Mouse (Mus musculus): Measurements from ENCODE around the gene Sat2. TPM values are rescaled to one million over a fixed set of nuclear protein-coding genes. Genes with fewer than 3 reads are reported as not detected.

The Sat2 gene
- polyA plus RNA-seq, 1 experiment from 2014 or later, result 18.3 TPM

- no peaks in the 10 kb centered on the region; the same call in 1 of the 2 replicates for H3K36me3 ChIP-seq (ENCODE audit: insufficient read depth)
Measured at GRCm38 (mm10) chr11:69600098-69600497, 21.7 kb upstream of the Sat2 start.

DNA sequence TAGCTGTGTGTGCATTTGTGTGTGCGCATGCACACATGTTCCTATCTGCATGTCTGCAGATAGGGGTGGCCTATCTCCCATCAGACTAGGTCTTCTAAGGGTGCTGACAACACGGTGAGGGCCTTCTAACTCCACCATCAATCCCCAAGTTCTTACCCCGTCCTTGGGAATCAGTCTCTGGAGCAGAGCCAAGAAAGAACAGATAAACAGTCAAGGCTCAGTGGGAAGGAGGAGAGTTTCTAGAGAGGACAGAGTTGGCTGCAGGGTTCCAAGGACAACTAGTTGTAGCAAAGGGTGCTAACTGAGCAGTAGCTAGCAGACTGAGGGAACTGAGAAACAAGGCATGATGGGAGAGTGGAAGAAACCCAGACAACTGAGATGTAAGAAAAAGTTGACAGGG, 20.1 kb upstream of the Sat2 start:
- 46% methylated on average over 3 of the region's 3 CpGs for WGBS
- no peak overlapping the region for H3K9ac ChIP-seq
- H3K9me3 ChIP-seq (ENCODE audit: low read depth, low read length), result no peaks in the 10 kb centered on the region
- 0 out of 2 replicates have a peak overlapping the region, but pooled peaks have one; percentile 10 for H3K27ac ChIP-seq (ENCODE audit: low read depth)
- 0 out of 2 replicates have a peak overlapping the region, but pooled peaks have one; percentile 10 for H3K4me2 ChIP-seq
- no peaks in the 10 kb centered on the region for H3K36me3 ChIP-seq (ENCODE audit: insufficient read depth)
- H3K4me3 ChIP-seq (ENCODE audit: low read depth, low read length), result no peak overlapping the region
- DNase-seq, result peak; percentile 68
- peaks cover 14% of the 10 kb centered on the region; the same call in 1 of the 2 replicates for H3K27me3 ChIP-seq (ENCODE audit: insufficient read depth, low read length)
- ATAC-seq (ENCODE audit: insufficient read depth), result no peak
- TF ChIP-seq CTCF (IDR thresholded peaks at IDR 0.05; ENCODE audit: low read depth), result no peak
- H3K4me1 ChIP-seq (ENCODE audit: insufficient read depth), result peaks cover 33% of the 10 kb centered on the region

More at GRCm38 (mm10) chr11:69600098-69600497, 21.7 kb upstream of the Sat2 start:
- peak overlapping the region; percentile 45 for H3K4me2 ChIP-seq
- ATAC-seq (ENCODE audit: insufficient read depth) (peak; percentile 76), DNase-seq (peak; percentile 91)
- peak overlapping the region; percentile 3; the same call in 1 of the 2 replicates for H3K9ac ChIP-seq
- no peak for TF ChIP-seq CTCF (IDR thresholded peaks at IDR 0.05; ENCODE audit: low read depth)
- peak overlapping the region; percentile 86 for H3K27ac ChIP-seq (ENCODE audit: low read depth)
- H3K4me3 ChIP-seq (ENCODE audit: low read depth, low read length), result no peak overlapping the region
- no peaks in the 10 kb centered on the region for H3K9me3 ChIP-seq (ENCODE audit: low read depth, low read length)
- 5% methylated on average over 6 of the region's 6 CpGs for WGBS
- H3K27me3 ChIP-seq (ENCODE audit: insufficient read depth, low read length), result peaks cover 10% of the 10 kb centered on the region; the same call in 1 of the 2 replicates
- peaks cover 33% of the 10 kb centered on the region for H3K4me1 ChIP-seq (ENCODE audit: insufficient read depth)

- peaks cover 33% of the 10 kb centered on the region for H3K4me1 ChIP-seq (ENCODE audit: insufficient read depth)
- TF ChIP-seq CTCF (IDR thresholded peaks at IDR 0.05; ENCODE audit: low read depth), result no peak
- no peak overlapping the region for H3K27ac ChIP-seq (ENCODE audit: low read depth)
Measured at GRCm38 (mm10) chr11:69603516-69603915, 18.3 kb upstream of the Sat2 start.

GRCm38 (mm10) chr11:69604347-69604746, 17.5 kb upstream of the Sat2 start:
- DNase-seq, result no peak
- Histone ChIP-seq H3K36me3 (ENCODE audit: insufficient read depth) (no peaks in the 10 kb centered on the region), H3K4me1 (ENCODE audit: insufficient read depth) (peaks cover 32% of the 10 kb centered on the region), H3K4me2 (peak overlapping the region; percentile 100), H3K27ac (ENCODE audit: low read depth) (no peak overlapping the region), H3K9me3 (ENCODE audit: low read depth, low read length) (no peaks in the 10 kb centered on the region), H3K27me3 (ENCODE audit: insufficient read depth, low read length) (peaks cover 14% of the 10 kb centered on the region; the same call in 1 of the 2 replicates), H3K4me3 (ENCODE audit: low read depth, low read length) (peak overlapping the region; percentile 59), H3K9ac (peak overlapping the region; percentile 66; the same call in 1 of the 2 replicates)
- WGBS, result 66% methylated on average over 3 of the region's 3 CpGs
- TF ChIP-seq CTCF (IDR thresholded peaks at IDR 0.05; ENCODE audit: low read depth), result no peak
- no peak for ATAC-seq (ENCODE audit: insufficient read depth)

More at GRCm38 (mm10) chr11:69603516-69603915, 18.3 kb upstream of the Sat2 start:
- Histone ChIP-seq H3K36me3 (ENCODE audit: insufficient read depth) (no peaks in the 10 kb centered on the region), H3K9ac (no peak overlapping the region), H3K4me3 (ENCODE audit: low read depth, low read length) (no peak overlapping the region), H3K4me2 (peak overlapping the region; percentile 100), H3K27me3 (ENCODE audit: insufficient read depth, low read length) (peaks cover 14% of the 10 kb centered on the region; the same call in 1 of the 2 replicates), H3K9me3 (ENCODE audit: low read depth, low read length) (no peaks in the 10 kb centered on the region)
- ATAC-seq (ENCODE audit: insufficient read depth) (no peak), DNase-seq (no peak)
- WGBS, result 72% methylated on average over 8 of the region's 8 CpGs

GRCm38 (mm10) chr11:69604795-69605664, 16.8 kb upstream of the Sat2 start:
- under 1% methylated on average over 73 of the region's 73 CpGs for WGBS
- peak; percentile 46 for DNase-seq
- peak overlapping the region; percentile 61; the same call in 1 of the 2 replicates for H3K27ac ChIP-seq (ENCODE audit: low read depth)

GRCm38 (mm10) chr11:69605726-69606490, 15.9 kb upstream of the Sat2 start, which contains the start of gene Atp1b2:
Gene Atp1b2 (minus strand): TSS chr11:69605942.
- TF ChIP-seq CTCF (IDR thresholded peaks at IDR 0.05; ENCODE audit: low read depth), result no peak
- H3K4me1 ChIP-seq (ENCODE audit: insufficient read depth), result peaks cover 17% of the 10 kb centered on the region
- H3K9me3 ChIP-seq (ENCODE audit: low read depth, low read length), result no peaks in the 10 kb centered on the region
- no peaks in the 10 kb centered on the region for H3K36me3 ChIP-seq (ENCODE audit: insufficient read depth)
- ATAC-seq (ENCODE audit: insufficient read depth) (peak; percentile 89), DNase-seq (peak; percentile 85)
- peak within 1 kb of the TSS; percentile 100 for H3K4me2 ChIP-seq
- WGBS, result 2% methylated on average over 32 of the region's 32 CpGs
- H3K4me3 ChIP-seq (ENCODE audit: low read depth, low read length), result peak within 1 kb of the TSS; percentile 59
- H3K27me3 ChIP-seq (ENCODE audit: insufficient read depth, low read length), result peaks cover 14% of the 10 kb centered on the region; the same call in 1 of the 2 replicates
- peak within 1 kb of the TSS; percentile 66 for H3K9ac ChIP-seq
- peak within 1 kb of the TSS; percentile 61; the same call in 1 of the 2 replicates for H3K27ac ChIP-seq (ENCODE audit: low read depth)

More at GRCm38 (mm10) chr11:69604795-69605664, 16.8 kb upstream of the Sat2 start:
- Histone ChIP-seq H3K4me3 (ENCODE audit: low read depth, low read length) (peak overlapping the region; percentile 59), H3K4me1 (ENCODE audit: insufficient read depth) (peaks cover 26% of the 10 kb centered on the region), H3K9ac (peak overlapping the region; percentile 66), H3K4me2 (peak overlapping the region; percentile 100), H3K36me3 (ENCODE audit: insufficient read depth) (no peaks in the 10 kb centered on the region), H3K9me3 (ENCODE audit: low read depth, low read length) (no peaks in the 10 kb centered on the region), H3K27me3 (ENCODE audit: insufficient read depth, low read length) (peaks cover 14% of the 10 kb centered on the region; the same call in 1 of the 2 replicates)
- ATAC-seq (ENCODE audit: insufficient read depth), result peak; percentile 47
- TF ChIP-seq CTCF (IDR thresholded peaks at IDR 0.05; ENCODE audit: low read depth), result no peak
